Mouse (Mus musculus): ENCODE results near the gene Zfp644. TPM values are rescaled to one million over a fixed set of nuclear protein-coding genes. Genes with fewer than 3 reads are reported as not detected.

Gene Zfp644
- polyA plus RNA-seq, 1 experiment from 2014 or later = 82.8 TPM

- 90% methylated on average over 4 of the region's 4 CpGs for WGBS
- Histone ChIP-seq H3K4me2 (ENCODE audit: low read depth, low read length) (no peak overlapping the region), H3K9me3 (ENCODE audit: control insufficient read depth, low read length) (no peaks in the 10 kb centered on the region), H3K36me3 (ENCODE audit: control insufficient read depth, insufficient read depth, low read length) (peaks cover 38% of the 10 kb centered on the region), H3K9ac (ENCODE audit: low read depth, low read length) (no peak overlapping the region), H3K4me1 (ENCODE audit: control insufficient read depth, insufficient read depth, low read length) (no peaks in the 10 kb centered on the region), H3K27ac (replicated peaks; ENCODE audit: low read depth, low read length) (no peak overlapping the region), H3K27me3 (replicated peaks; ENCODE audit: control insufficient read depth, insufficient read depth, low read length) (no peaks in the 10 kb centered on the region), H3K4me3 (ENCODE audit: low read depth, low read length) (no peak overlapping the region)
- no peak for ATAC-seq (ENCODE audit: low read depth)
- DNase-seq (ENCODE audit: low spot score) = no peak
These were observed 73.8 kb downstream of the Zfp644 start for GRCm38 (mm10) chr5:106623337-106623736.

DNA sequence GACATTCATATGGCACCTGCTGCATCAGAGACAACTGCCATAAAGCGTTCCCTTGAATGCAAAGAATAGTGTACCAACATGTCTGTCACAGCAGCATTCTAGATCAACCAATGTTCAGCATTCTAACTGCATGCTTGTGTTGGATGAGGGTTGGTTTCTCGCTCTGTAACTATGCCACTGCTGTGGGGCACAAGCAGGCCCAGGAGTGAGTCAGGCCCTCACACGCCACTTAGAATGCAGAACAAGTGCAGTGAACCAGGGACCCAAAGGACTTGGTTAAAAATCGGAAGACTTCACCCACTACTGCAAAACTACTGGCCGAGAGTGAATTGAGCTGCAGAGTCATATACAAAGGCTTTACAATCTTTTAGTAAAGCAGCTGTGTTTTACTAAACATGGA, 74.9 kb downstream of the Zfp644 start:
- no peak for ATAC-seq (ENCODE audit: low read depth)
- H3K36me3 ChIP-seq (ENCODE audit: control insufficient read depth, insufficient read depth, low read length) = peaks cover 45% of the 10 kb centered on the region

GRCm38 (mm10) chr5:106620446-106620845, 76.6 kb downstream of the Zfp644 start:
- no peak overlapping the region for H3K4me2 ChIP-seq (ENCODE audit: low read depth, low read length)
- no peak overlapping the region for H3K4me3 ChIP-seq (ENCODE audit: low read depth, low read length)
- no peaks in the 10 kb centered on the region for H3K4me1 ChIP-seq (ENCODE audit: control insufficient read depth, insufficient read depth, low read length)
- peaks cover 48% of the 10 kb centered on the region for H3K36me3 ChIP-seq (ENCODE audit: control insufficient read depth, insufficient read depth, low read length)
- ATAC-seq (ENCODE audit: low read depth) (no peak), DNase-seq (ENCODE audit: low spot score) (no peak)
- H3K9ac ChIP-seq (ENCODE audit: low read depth, low read length) = no peak overlapping the region
- no peaks in the 10 kb centered on the region for H3K9me3 ChIP-seq (ENCODE audit: control insufficient read depth, low read length)
- no peak overlapping the region for H3K27ac ChIP-seq (replicated peaks; ENCODE audit: low read depth, low read length)
- WGBS = 87% methylated on average over 6 of the region's 6 CpGs
- no peaks in the 10 kb centered on the region for H3K27me3 ChIP-seq (replicated peaks; ENCODE audit: control insufficient read depth, insufficient read depth, low read length)

More for the DNA sequence above, 74.9 kb downstream of the Zfp644 start:
- no peaks in the 10 kb centered on the region for H3K27me3 ChIP-seq (replicated peaks; ENCODE audit: control insufficient read depth, insufficient read depth, low read length)
- DNase-seq (ENCODE audit: low spot score) = no peak
- H3K9ac ChIP-seq (ENCODE audit: low read depth, low read length) = no peak overlapping the region
- no peak overlapping the region for H3K4me3 ChIP-seq (ENCODE audit: low read depth, low read length)
- WGBS = 85% methylated on average over 5 of the region's 5 CpGs
- no peak overlapping the region for H3K27ac ChIP-seq (replicated peaks; ENCODE audit: low read depth, low read length)
- H3K9me3 ChIP-seq (ENCODE audit: control insufficient read depth, low read length) = no peaks in the 10 kb centered on the region
- no peak overlapping the region for H3K4me2 ChIP-seq (ENCODE audit: low read depth, low read length)
- no peaks in the 10 kb centered on the region for H3K4me1 ChIP-seq (ENCODE audit: control insufficient read depth, insufficient read depth, low read length)

GRCm38 (mm10) chr5:106615006-106615405, 82.1 kb downstream of the Zfp644 start:
- no peaks in the 10 kb centered on the region for H3K27me3 ChIP-seq (replicated peaks; ENCODE audit: control insufficient read depth, insufficient read depth, low read length)
- H3K36me3 ChIP-seq (ENCODE audit: control insufficient read depth, insufficient read depth, low read length) = peaks cover 38% of the 10 kb centered on the region
- no peak overlapping the region for H3K9ac ChIP-seq (ENCODE audit: low read depth, low read length)
- H3K9me3 ChIP-seq (ENCODE audit: control insufficient read depth, low read length) = no peaks in the 10 kb centered on the region
- no peak for ATAC-seq (ENCODE audit: low read depth)
- H3K4me1 ChIP-seq (ENCODE audit: control insufficient read depth, insufficient read depth, low read length) = no peaks in the 10 kb centered on the region
- no peak for DNase-seq (ENCODE audit: low spot score)
- 91% methylated on average over 2 of the region's 2 CpGs for WGBS
- no peak overlapping the region for H3K4me3 ChIP-seq (ENCODE audit: low read depth, low read length)
- no peak overlapping the region for H3K27ac ChIP-seq (replicated peaks; ENCODE audit: low read depth, low read length)
- no peak overlapping the region for H3K4me2 ChIP-seq (ENCODE audit: low read depth, low read length)

GRCm38 (mm10) chr5:106614570-106614969, 82.5 kb downstream of the Zfp644 start:
- ATAC-seq (ENCODE audit: low read depth) = no peak
- peaks cover 38% of the 10 kb centered on the region for H3K36me3 ChIP-seq (ENCODE audit: control insufficient read depth, insufficient read depth, low read length)
- no peaks in the 10 kb centered on the region for H3K4me1 ChIP-seq (ENCODE audit: control insufficient read depth, insufficient read depth, low read length)
- H3K27ac ChIP-seq (replicated peaks; ENCODE audit: low read depth, low read length) = no peak overlapping the region
- no peaks in the 10 kb centered on the region for H3K27me3 ChIP-seq (replicated peaks; ENCODE audit: control insufficient read depth, insufficient read depth, low read length)
- DNase-seq (ENCODE audit: low spot score) = no peak
- 76% methylated on average over 7 of the region's 7 CpGs for WGBS
- H3K9me3 ChIP-seq (ENCODE audit: control insufficient read depth, low read length) = no peaks in the 10 kb centered on the region
- no peak overlapping the region for H3K9ac ChIP-seq (ENCODE audit: low read depth, low read length)
- H3K4me2 ChIP-seq (ENCODE audit: low read depth, low read length) = no peak overlapping the region
- no peak overlapping the region for H3K4me3 ChIP-seq (ENCODE audit: low read depth, low read length)

DNA sequence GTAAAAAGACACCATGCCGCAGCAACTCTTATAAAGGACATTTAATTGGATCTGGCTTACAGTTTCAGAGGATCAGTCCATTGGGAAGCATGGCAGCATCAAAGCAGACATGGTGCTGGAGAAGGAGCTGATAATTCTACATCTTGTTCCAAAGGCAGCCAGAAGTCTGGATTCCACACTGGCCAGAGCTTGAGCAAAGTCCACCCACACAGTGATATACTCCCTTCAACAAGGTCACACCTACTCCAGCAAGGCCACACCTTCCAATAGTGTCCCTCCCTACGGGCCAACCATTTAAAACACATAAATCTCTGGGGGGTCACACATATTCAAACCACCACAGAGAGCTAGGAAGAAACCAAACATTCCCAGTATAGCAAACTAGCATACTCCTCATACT, 84.9 kb downstream of the Zfp644 start:
- Histone ChIP-seq H3K4me2 (ENCODE audit: low read depth, low read length) (no peak overlapping the region), H3K27ac (replicated peaks; ENCODE audit: low read depth, low read length) (no peak overlapping the region), H3K4me3 (ENCODE audit: low read depth, low read length) (no peak overlapping the region), H3K4me1 (ENCODE audit: control insufficient read depth, insufficient read depth, low read length) (no peaks in the 10 kb centered on the region), H3K36me3 (ENCODE audit: control insufficient read depth, insufficient read depth, low read length) (peaks cover 20% of the 10 kb centered on the region), H3K9me3 (ENCODE audit: control insufficient read depth, low read length) (no peaks in the 10 kb centered on the region), H3K9ac (ENCODE audit: low read depth, low read length) (no peak overlapping the region), H3K27me3 (replicated peaks; ENCODE audit: control insufficient read depth, insufficient read depth, low read length) (no peaks in the 10 kb centered on the region)
- WGBS = 92% methylated on average over 2 of the region's 2 CpGs
- ATAC-seq (ENCODE audit: low read depth) (no peak), DNase-seq (ENCODE audit: low spot score) (no peak)

- no peaks in the 10 kb centered on the region for H3K4me1 ChIP-seq (ENCODE audit: control insufficient read depth, insufficient read depth, low read length)
- ATAC-seq (ENCODE audit: low read depth) = no peak
- no peak within 1 kb of the TSS for H3K9ac ChIP-seq (ENCODE audit: low read depth, low read length)
- H3K27ac ChIP-seq (replicated peaks; ENCODE audit: low read depth, low read length) = no peak within 1 kb of the TSS
- no peaks in the 10 kb centered on the region for H3K27me3 ChIP-seq (replicated peaks; ENCODE audit: control insufficient read depth, insufficient read depth, low read length)
- DNase-seq (ENCODE audit: low spot score) = no peak
- H3K9me3 ChIP-seq (ENCODE audit: control insufficient read depth, low read length) = no peaks in the 10 kb centered on the region
- H3K36me3 ChIP-seq (ENCODE audit: control insufficient read depth, insufficient read depth, low read length) = peaks cover 15% of the 10 kb centered on the region
- no peak within 1 kb of the TSS for H3K4me2 ChIP-seq (ENCODE audit: low read depth, low read length)
- 92% methylated on average over 4 of the region's 4 CpGs for WGBS
- no peak within 1 kb of the TSS for H3K4me3 ChIP-seq (ENCODE audit: low read depth, low read length)
These were observed 88.3 kb downstream of the Zfp644 start, which contains the start of gene Gm17304 for GRCm38 (mm10) chr5:106608798-106609197. TSS of gene Gm17304 (plus strand) at chr5:106609098.

- ATAC-seq (ENCODE audit: low read depth) (no peak), DNase-seq (ENCODE audit: low spot score) (no peak)
- 85% methylated on average over 5 of the region's 5 CpGs for WGBS
- Histone ChIP-seq H3K27ac (replicated peaks; ENCODE audit: low read depth, low read length) (no peak overlapping the region), H3K4me3 (ENCODE audit: low read depth, low read length) (no peak overlapping the region), H3K27me3 (replicated peaks; ENCODE audit: control insufficient read depth, insufficient read depth, low read length) (no peaks in the 10 kb centered on the region), H3K36me3 (ENCODE audit: control insufficient read depth, insufficient read depth, low read length) (peaks cover 10% of the 10 kb centered on the region), H3K4me2 (ENCODE audit: low read depth, low read length) (no peak overlapping the region), H3K9ac (ENCODE audit: low read depth, low read length) (no peak overlapping the region), H3K4me1 (ENCODE audit: control insufficient read depth, insufficient read depth, low read length) (no peaks in the 10 kb centered on the region), H3K9me3 (ENCODE audit: control insufficient read depth, low read length) (no peaks in the 10 kb centered on the region)
These were observed 90.0 kb downstream of the Zfp644 start for GRCm38 (mm10) chr5:106607081-106607480.

GRCm38 (mm10) chr5:106605096-106605495, 92.0 kb downstream of the Zfp644 start:
- no peak for ATAC-seq (ENCODE audit: low read depth)
- 92% methylated on average over 6 of the region's 6 CpGs for WGBS

More at GRCm38 (mm10) chr5:106605096-106605495, 92.0 kb downstream of the Zfp644 start:
- Histone ChIP-seq H3K4me3 (ENCODE audit: low read depth, low read length) (no peak overlapping the region), H3K27me3 (replicated peaks; ENCODE audit: control insufficient read depth, insufficient read depth, low read length) (no peaks in the 10 kb centered on the region), H3K9me3 (ENCODE audit: control insufficient read depth, low read length) (no peaks in the 10 kb centered on the region), H3K4me1 (ENCODE audit: control insufficient read depth, insufficient read depth, low read length) (no peaks in the 10 kb centered on the region), H3K9ac (ENCODE audit: low read depth, low read length) (no peak overlapping the region), H3K4me2 (ENCODE audit: low read depth, low read length) (no peak overlapping the region), H3K27ac (replicated peaks; ENCODE audit: low read depth, low read length) (no peak overlapping the region), H3K36me3 (ENCODE audit: control insufficient read depth, insufficient read depth, low read length) (no peaks in the 10 kb centered on the region; the same call in 1 of the 2 replicates)
- no peak for DNase-seq (ENCODE audit: low spot score)

All from embryonic facial prominence, embryonic 14.5 days (tissue).